Mouse (Mus musculus) mouse embryonic stem cell (cell line): Measurements from ENCODE around the gene Vmn2r84.

Source experiments
- in situ Hi-C, 2 experiments: fragments of 300-500 bp; cut with MboI; formaldehyde crosslinking; loops; 1 replicate in 1 of 2; 3 replicates in 1 of 2; pipeline ENCODE4 v1.14.3; 2019 to 2020; ENCODE audit warnings: low sequenced_read_pairs in 2 of 2, low pct_unique_long_range_greater_than_20kb in 1 of 2, mixed read lengths in 1 of 2; ENCODE audit not compliant: unreplicated experiment in 1 of 2

The Vmn2r84 gene

DNA sequence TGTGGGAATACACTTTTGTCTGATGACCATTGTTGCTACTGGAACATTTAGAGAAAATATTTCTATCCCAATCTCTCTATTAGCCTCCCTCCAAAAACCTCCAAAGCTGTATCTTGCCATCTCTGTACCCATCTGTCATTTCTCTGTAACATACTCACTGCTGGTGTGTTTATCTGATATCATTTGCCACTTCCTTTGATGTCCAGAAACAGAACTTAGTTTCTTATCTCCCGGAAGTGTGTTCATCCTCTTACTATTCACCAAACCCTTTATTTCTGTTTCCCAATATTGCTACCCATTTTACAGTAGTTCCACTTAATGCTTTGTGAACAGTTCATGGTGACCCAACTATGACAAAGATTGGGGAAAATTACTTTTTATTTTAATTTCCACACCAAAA is 57.7 kb downstream of the Vmn2r84 start:
- in situ Hi-C loops = no loop called here

DNA sequence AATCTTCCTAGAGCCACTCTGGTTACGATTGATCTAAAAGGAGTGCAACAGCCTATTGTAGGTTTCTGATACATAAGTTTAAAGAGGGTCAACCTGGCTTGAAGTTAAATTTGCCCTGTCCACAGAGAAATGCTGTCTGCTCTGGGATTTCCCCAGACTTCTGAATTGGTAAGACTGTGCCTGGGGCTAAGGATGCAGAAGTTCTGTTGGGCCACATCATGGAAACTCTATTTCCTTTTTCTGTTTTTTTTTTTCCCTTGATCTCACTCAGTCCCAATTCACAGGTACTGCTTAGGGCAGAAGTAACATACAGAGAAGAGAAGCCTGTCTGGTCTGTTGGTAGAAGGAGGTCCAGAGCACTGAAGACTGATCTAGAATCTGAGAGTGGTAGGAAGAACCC is 63.4 kb downstream of the Vmn2r84 start:
- in situ Hi-C loops = no loop called here
